Mouse (Mus musculus): ENCODE results near the gene Psmd6. TPM values are rescaled to one million over a fixed set of nuclear protein-coding genes. Genes with fewer than 3 reads are reported as not detected.

Gene Psmd6
- total and polyA plus RNA-seq, 3 experiments = 129 to 307 (median 244) TPM

DNA sequence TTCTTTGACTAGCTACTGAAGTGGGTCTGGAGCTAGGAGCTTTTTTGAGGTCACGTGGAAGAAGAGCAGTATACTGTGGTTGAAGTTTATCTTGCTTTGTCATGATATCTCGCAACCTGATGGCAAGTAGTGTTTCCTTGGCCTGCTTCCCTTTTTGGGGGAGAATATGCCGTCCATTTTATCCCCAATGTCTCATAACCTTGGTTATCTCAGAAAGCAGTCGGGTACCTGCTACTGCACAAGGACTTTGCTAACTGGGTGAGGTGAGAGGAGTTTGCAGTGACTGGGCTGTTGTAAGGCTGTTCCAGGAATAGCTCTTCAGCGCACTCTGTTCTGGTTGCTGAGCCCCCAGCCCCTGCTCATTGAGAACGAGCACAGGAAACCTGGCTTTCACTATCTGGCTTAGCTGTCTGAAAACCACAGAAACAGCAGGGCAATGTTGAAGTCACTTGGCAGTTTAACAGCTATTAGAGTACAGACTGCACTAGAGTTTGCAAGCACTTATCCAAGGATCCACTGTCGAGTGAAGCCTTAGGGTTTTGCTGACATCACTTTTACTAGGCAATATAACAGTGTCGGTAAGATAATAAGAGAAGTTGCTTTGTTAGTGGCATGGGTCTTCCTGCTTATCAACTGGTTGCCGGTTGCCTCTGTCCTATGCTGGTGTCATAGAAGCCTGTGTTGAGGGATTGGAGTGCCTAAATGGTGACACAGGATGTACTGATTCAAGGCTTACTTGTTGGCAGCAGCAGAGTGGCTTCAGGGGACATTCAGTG, 32.6 kb downstream of the Psmd6 start:
- Histone ChIP-seq H3K79me2 (replicated peaks; ENCODE audit: control insufficient read depth, extremely low read depth, insufficient read depth, poor library complexity, severe bottlenecking) (no peaks in the 10 kb centered on the region), H3K27ac (ENCODE audit: insufficient read depth, low read depth) (no peak overlapping the region), H3K36me3 (replicated peaks in 1 of 2; ENCODE audit: control insufficient read depth in 1 of 2, insufficient read depth in 1 of 2, low read length in 1 of 2) (peaks cover 10 to 61% of the 10 kb centered on the region in 2 experiments), H3K27me3 (replicated peaks) (no peaks in the 10 kb centered on the region), H3K9ac (ENCODE audit: insufficient read depth, low read depth) (no peak overlapping the region), H3K4me2 (ENCODE audit: insufficient read depth, low read depth, poor library complexity, severe bottlenecking) (no peak overlapping the region), H3K4me3 (replicated peaks in 1 of 3; ENCODE audit: low read depth in 2 of 3, low read length in 2 of 3, poor library complexity in 1 of 3) (no peak overlapping the region), H3K4me1 (ENCODE audit: control insufficient read depth in 1 of 2, insufficient read depth in 2 of 2) (peaks cover 0 to 18% of the 10 kb centered on the region in 2 experiments; a peak in 2 of 4 replicates), H3K9me3 (replicated peaks; ENCODE audit: low read length) (peaks cover 2% of the 10 kb centered on the region)
- in situ Hi-C loops (cut with MboI; ENCODE audit: low pct_ligation_motif_present, low pct_unique_long_range_greater_than_20kb, low sequenced_read_pairs) = no loop called here
- TF ChIP-seq UBTF (IDR thresholded peaks at IDR 0.05; ENCODE audit: low read depth, low read length) = no peak
- no peak for TF ChIP-seq ZNF384 (IDR thresholded peaks at IDR 0.05; ENCODE audit: low read depth, low read length)
- TF ChIP-seq IRF4 (IDR thresholded peaks at IDR 0.05; ENCODE audit: low read depth, low read length) = no peak
- no peak for TF ChIP-seq JUN (IDR thresholded peaks at IDR 0.05; ENCODE audit: insufficient read depth, low read depth, low read length)
- no peak for TF ChIP-seq MAFK (IDR thresholded peaks at IDR 0.05; ENCODE audit: insufficient replicate concordance, low read length)
- TF ChIP-seq CTCF (conservative IDR thresholded peaks at IDR 0.05 in 1 of 2, IDR thresholded peaks at IDR 0.05 in 1 of 2; ENCODE audit: low read depth in 2 of 2, low read length in 2 of 2) = no peak
- no peak for TF ChIP-seq RAD21 (IDR thresholded peaks at IDR 0.05; ENCODE audit: low read depth, low read length)
- DNase-seq (ENCODE audit: extremely low read depth) = no peak
- dilution Hi-C loops (cut with MboI; ENCODE audit: extremely low pct_ligation_motif_present, extremely low pct_unique_long_range_greater_than_20kb, low sequenced_read_pairs) = no loop called here

DNA sequence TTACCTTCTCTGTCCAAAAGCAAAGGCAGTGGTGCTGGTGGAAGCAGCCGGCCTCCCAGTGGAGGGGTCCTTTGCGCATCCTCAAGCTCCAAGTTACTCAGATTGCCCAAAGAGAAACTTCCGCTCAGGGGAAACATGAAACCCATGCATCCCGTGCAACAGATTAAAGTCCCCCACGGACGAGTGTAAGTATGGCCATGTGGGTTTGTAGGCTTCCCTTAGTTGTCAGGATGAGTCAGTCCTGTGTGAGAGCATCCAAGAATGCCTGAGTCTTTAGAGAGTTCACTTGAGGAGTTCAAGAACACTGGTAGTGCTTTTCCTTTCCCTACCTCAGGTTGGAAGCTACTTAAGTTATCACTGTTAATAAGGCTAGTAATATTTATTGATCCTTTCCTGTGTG, 33.4 kb downstream of the Psmd6 start:
- Histone ChIP-seq H3K9ac (ENCODE audit: insufficient read depth, low read depth) (no peak overlapping the region), H3K4me3 (replicated peaks in 1 of 3; ENCODE audit: low read depth in 2 of 3, low read length in 2 of 3, poor library complexity in 1 of 3) (no peak overlapping the region), H3K36me3 (replicated peaks in 1 of 2; ENCODE audit: control insufficient read depth in 1 of 2, insufficient read depth in 1 of 2, low read length in 1 of 2) (peaks cover 7 to 57% of the 10 kb centered on the region in 2 experiments), H3K4me1 (ENCODE audit: control insufficient read depth in 1 of 2, insufficient read depth in 2 of 2) (peaks cover 0 to 18% of the 10 kb centered on the region in 2 experiments; a peak in 2 of 4 replicates), H3K27me3 (replicated peaks) (no peaks in the 10 kb centered on the region), H3K9me3 (replicated peaks; ENCODE audit: low read length) (peaks cover 6% of the 10 kb centered on the region), H3K4me2 (ENCODE audit: insufficient read depth, low read depth, poor library complexity, severe bottlenecking) (no peak overlapping the region), H3K27ac (ENCODE audit: insufficient read depth, low read depth) (no peak overlapping the region), H3K79me2 (replicated peaks; ENCODE audit: control insufficient read depth, extremely low read depth, insufficient read depth, poor library complexity, severe bottlenecking) (no peaks in the 10 kb centered on the region)
- in situ Hi-C loops (cut with MboI; ENCODE audit: low pct_ligation_motif_present, low pct_unique_long_range_greater_than_20kb, low sequenced_read_pairs) (no loop called here), dilution Hi-C loops (cut with MboI; ENCODE audit: extremely low pct_ligation_motif_present, extremely low pct_unique_long_range_greater_than_20kb, low sequenced_read_pairs) (no loop called here)
- DNase-seq (ENCODE audit: extremely low read depth) = no peak
- TF ChIP-seq ZMIZ1 (IDR thresholded peaks at IDR 0.05; ENCODE audit: low read depth, low read length) (no peak), GABPA (IDR thresholded peaks at IDR 0.05; ENCODE audit: insufficient replicate concordance, low read depth, low read length) (no peak), EP300 (IDR thresholded peaks at IDR 0.05; ENCODE audit: low read length) (no peak), CHD2 (IDR thresholded peaks at IDR 0.05; ENCODE audit: low read length) (no peak), USF2 (conservative IDR thresholded peaks at IDR 0.05; ENCODE audit: low read depth, low read length) (no peak), POLR2A (IDR thresholded peaks at IDR 0.05; ENCODE audit: low read depth, low read length) (no peak), JUN (IDR thresholded peaks at IDR 0.05; ENCODE audit: insufficient read depth, low read depth, low read length) (no peak), BHLHE40 (IDR thresholded peaks at IDR 0.05; ENCODE audit: low read depth, low read length) (no peak), MAZ (IDR thresholded peaks at IDR 0.05; ENCODE audit: low read depth, low read length) (no peak), ZKSCAN1 (IDR thresholded peaks at IDR 0.05; ENCODE audit: borderline replicate concordance, low read depth, low read length) (no peak), CHD1 (IDR thresholded peaks at IDR 0.05; ENCODE audit: low read depth, low read length) (no peak), ETS1 (conservative IDR thresholded peaks at IDR 0.05; ENCODE audit: low read depth, low read length) (no peak), ELF1 (IDR thresholded peaks at IDR 0.05; ENCODE audit: low read depth, low read length) (no peak), MAFK (IDR thresholded peaks at IDR 0.05; ENCODE audit: insufficient replicate concordance, low read length) (no peak), MXI1 (IDR thresholded peaks at IDR 0.05; ENCODE audit: low read depth, low read length) (no peak), RAD21 (IDR thresholded peaks at IDR 0.05; ENCODE audit: low read depth, low read length) (no peak), TCF12 (IDR thresholded peaks at IDR 0.05; ENCODE audit: low read depth, low read length) (no peak), MYC (IDR thresholded peaks at IDR 0.05; ENCODE audit: low read depth, low read length) (no peak), ZC3H11A (IDR thresholded peaks at IDR 0.05; ENCODE audit: low read depth, low read length) (no peak), HCFC1 (IDR thresholded peaks at IDR 0.05; ENCODE audit: low read depth, low read length) (no peak)
